Mouse (Mus musculus) frontal cortex, adult 2 months (tissue): ENCODE measurements around the gene Hsd11b2. TPM values are rescaled to one million over a fixed set of nuclear protein-coding genes. Genes with fewer than 3 reads are reported as not detected.

Experiments
- DNase-seq, 2 experiments: peaks; one replicate each; pipeline ENCODE4 v3.0.0; 2022; ENCODE audit warnings: low spot score in 1 of 2; ENCODE audit errors: extremely low spot score in 1 of 2
- polyA plus RNA-seq: library from polyadenylated mRNA; depleted of rRNA; stranded (reverse); fragments of >200 nt; gene quantifications from 2 replicates; pipeline ENCODE4 v1.2.3, GENCODE M21; 2012

Hsd11b2 gene
- polyA plus RNA-seq, 1 experiment: 0.22 TPM

DNA sequence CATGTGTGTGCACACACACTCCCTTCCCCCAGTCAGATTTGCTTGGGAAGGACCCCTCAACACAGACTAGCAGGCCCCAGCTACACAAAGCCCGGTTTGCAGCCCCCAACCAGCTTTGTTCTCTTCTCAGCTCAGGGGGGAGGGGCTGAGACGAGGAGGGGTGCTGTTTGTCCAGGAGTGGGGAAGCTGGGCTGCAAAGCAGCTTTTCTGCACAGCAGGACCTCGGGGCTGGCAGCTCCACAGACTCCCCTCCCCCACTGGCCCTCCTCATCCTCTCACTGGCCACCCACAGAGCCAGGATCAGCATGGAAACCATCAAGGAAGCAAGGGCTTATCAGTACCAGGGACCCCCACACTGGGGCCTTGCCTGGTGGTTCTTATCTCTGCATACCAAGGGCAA is 2.5 kb downstream of the Hsd11b2 start:
- DNase-seq: no peak

DNA sequence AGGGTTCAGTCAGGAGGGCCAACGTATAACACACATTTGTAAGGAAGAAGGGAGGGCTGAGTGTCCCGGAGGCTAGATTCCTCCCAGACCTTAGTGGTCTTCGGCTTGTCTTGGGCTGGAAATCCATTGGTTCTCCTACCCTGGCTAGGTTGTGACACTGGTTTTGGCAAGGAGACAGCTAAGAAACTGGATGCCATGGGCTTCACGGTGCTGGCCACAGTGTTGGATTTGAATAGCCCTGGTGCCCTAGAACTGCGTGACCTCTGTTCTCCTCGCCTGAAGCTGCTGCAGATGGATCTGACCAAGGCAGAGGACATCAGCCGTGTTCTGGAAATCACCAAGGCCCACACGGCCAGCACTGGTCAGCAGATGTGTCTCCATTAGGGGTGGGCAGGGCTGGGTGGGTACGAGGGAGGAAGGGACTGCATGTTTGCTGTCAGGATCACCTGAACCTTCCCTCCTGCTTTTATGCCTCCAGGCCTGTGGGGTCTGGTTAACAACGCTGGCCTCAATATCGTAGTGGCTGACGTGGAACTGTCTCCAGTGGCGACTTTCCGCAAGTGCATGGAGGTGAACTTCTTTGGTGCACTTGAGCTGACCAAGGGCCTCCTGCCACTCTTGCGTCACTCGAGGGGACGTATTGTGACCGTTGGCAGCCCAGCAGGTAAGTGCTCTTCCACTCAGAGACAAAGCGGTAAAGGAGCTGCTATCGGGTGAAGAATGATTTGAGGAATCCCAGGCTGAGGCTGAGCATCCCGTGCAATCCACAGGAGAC is 3.6 kb downstream of the Hsd11b2 start:
- no peak for DNase-seq

DNA sequence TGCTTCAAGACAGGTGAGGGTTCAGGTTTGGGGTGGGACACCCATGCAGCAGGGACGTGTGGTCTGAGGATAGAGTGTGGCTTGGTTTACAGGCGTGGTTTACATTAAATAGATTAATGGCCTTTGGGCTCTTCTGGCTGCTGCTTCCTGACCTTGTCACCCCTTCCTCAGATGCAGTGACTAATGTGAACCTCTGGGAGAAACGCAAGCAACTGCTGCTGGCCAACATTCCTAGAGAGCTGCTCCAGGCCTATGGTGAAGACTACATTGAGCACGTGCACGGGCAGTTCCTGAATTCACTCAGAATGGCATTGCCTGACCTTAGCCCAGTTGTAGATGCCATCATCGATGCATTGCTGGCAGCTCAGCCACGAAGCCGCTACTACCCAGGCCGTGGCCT is 4.3 kb downstream of the Hsd11b2 start:
- DNase-seq: no peak

DNA sequence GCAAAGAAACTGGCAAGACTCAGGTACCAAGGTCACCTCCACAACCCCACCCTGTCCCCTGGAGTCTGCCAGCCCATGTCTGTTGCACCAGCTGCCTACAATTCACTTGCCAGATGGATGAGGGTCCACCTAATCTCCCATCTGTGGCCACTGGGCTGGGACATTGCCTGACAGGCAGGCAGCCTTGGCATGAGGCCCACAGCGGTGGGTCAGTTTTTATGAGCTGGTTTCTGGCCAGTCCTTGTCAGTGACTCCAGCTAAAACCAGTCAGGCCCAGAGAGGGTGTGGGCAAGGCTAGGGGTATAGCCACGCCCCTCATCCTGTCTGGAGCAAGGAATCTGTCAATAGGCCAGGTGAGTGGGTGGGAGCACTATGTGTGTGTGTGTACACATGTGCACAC is 8.6 kb downstream of the Hsd11b2 start:
- no peak for DNase-seq

DNA sequence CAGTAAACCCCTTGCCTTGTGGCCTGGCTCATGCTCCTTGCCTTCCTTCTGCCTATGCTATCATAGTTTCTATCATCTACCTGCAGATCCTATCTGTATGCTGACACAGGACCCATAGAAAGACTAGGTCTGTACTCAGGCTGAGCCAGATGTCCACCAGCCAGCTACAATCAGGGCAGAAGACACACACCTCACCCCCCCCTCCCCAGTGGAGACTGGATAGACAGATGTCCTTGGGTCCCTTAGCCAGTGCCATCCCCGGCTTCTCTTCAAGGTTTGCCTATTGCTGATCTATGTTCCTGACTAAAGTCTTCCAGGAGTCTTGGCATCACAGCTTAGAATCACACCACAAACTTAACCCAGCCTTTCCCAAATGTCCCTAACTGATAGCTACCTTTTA is 9.7 kb downstream of the Hsd11b2 start:
- no peak for DNase-seq

DNA sequence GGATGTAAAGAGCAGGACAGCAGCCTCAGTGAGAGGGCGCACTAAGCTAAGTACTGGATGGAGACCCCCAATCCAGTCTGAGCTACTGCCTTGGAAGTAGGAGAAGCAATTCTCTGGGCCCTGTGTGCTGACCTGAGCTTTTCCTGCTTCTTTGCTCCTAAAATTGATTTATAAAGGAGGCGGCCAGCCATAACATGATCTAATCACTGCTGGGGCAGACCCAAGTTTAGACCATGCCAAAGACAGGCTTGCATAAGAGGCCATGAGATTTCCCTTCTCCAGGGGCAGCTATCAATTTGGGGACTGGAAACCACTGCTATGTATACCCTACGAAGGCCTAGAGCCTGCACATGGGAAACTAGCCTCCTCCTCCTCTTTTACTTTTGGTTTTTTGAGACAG is 10.7 kb downstream of the Hsd11b2 start:
- no peak for DNase-seq

DNA sequence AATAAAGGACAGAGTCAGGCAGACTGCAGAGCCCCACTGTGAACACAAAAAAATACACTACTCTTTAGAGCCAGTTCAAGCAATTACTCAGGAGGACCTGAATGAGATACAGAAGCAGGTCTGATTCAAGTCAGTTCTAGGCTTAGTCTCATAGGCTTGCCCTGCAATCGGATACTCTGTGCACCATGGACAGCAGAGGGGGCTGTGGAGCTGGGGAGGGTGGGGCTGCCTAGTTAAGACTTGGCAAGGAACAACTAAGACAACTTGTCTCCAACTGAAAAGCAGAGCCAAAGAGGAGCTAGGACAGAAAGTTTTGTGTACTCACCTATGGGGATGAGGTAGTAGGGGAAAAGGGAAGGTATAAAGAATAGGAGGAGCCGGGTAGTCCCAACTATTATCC is 13.2 kb downstream of the Hsd11b2 start:
- peak in 1 of 2 experiments; percentile 38 for DNase-seq

DNA sequence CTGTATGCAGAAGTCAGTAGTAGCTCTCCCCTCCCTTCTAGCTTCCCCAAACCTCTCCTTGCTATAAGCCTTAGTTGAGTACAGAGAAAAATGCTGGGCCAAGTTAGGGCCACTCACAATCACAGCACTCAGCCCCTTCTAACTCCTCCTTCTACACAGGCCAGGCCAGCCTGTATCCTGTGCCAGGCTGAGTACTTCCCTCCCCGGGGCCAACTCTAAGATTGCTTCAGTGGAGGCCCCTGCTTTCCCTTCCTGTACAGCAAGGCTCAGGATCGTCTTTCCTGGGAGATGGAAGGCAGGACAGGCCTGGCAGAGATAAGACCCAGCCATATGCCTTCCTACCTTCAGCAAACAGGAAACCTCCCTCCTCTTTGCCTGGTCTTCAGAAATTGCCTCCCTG is 14.9 kb downstream of the Hsd11b2 start:
- DNase-seq: no peak

DNA sequence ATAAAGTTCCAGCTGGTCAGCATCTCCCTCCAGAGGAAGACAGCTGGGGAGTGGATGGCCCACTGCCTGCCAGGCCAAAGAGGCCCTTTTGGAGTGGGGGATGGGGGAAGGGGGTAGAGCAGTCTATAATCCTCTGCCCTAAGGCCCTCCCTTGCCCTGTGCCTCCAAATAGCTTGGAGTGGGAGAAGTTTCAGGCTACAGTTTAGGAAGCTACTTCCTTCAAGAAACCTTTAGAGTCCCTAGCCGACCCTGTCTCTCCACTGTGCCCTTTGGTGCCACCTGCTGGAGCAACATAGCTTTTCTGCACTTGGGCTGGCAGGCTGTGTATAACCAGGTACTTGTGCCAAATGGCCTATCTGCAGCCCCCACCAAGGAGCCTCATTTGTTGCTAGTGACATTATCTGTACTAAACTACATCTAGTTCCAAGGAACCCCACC is 15.4 kb downstream of the Hsd11b2 start:
- peak in 1 of 2 experiments; percentile 77 for DNase-seq

DNA sequence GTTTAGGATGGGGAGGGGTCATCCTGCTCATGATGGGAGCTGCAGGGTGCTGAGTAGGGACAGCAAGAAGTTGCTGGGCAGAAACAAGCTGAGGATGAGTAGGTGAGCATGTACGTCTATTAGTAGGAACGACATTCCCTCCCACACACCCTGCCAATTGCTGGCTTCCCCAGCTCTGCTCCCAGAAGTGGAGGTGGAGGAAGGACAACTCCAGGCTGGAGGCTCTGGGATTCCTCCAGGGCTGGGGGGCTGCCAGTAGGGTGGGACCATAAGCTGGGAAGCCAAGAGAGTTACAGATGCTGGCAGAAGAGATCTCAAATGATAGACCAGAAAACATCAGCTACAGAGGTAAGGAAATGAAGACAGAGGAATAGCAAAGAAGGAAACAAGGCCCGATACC is 18.0 kb downstream of the Hsd11b2 start:
- peak in 1 of 2 experiments; percentile 64 for DNase-seq

DNA sequence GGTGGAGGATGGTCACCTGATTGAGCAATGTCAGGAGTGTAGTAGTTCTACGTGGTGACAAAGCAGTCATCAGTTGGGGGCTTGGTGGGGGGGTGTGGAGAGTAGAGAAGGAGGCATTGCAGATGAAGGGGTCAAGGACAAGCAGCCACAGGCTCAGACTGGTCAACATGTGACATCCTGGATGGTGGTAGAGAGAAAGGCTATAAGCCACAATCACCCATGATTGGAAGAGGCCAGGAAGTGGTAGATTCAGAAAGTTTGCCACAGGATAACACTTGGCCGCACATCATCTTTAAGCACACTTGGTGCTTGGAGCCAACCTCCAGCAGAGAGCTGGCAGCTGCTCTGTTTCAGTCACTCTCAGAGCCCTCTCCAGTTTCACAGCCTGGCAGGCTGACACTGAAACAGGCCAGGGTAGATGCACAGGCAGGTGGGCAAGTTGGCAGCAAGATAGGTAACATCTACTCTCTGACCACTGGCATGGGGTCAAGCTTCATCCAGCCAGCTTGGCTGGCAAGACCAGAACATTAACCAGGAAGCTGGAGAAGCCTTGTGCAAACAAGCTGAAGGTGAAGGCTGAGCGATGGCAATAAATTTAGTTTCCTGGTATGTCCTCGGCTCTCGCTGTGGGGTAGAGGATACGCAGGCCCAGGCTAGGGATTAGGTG is 18.6 kb downstream of the Hsd11b2 start:
- DNase-seq: no peak

DNA sequence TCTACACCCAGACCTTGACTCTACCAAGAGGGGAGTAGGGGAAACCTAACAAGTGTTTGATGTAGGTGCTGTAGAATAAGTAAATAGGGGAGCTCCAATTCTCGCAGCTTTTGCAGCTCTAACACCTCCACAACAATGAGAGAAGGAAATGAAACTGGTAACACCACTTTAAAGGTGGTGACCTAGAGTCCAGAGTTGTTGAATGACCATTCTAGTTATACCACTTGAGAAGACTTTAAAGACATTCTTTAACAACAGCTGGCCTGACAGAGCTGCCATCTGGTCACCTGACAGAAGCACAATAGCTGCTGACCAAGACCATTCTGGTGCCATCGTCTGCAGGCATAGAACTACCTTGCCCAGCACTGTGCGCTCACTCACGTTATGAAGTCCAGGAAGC is 20.4 kb downstream of the Hsd11b2 start:
- DNase-seq: no peak

DNA sequence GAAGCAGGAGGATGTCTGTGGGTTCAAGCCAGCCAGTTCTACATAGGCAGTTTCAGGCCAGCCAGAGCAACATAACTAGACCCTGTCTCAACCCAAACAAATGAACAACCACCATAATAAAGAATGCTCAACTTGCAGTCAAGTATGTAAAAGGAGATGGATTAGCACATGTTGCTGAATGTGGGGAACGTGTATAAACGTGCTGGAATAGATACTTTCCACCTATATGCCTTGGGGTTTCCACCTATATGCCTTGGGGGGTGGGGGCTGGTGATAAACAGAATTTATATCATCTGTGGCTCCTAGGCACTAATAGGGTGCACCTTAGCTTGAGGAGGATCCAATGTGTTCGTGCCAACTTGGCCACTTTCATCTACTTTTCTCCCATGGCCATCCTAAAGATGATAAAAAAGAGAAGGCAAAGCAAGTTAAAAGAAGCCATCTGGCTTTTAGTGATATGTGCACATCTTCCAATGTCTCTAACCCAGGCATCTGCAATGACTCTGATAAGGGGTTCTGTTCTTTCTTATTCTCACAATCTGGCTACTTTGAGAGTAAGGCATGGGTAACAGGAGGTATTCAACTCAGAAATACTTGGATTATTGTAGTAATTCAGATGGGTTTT is 23.6 kb downstream of the Hsd11b2 start:
- no peak for DNase-seq

DNA sequence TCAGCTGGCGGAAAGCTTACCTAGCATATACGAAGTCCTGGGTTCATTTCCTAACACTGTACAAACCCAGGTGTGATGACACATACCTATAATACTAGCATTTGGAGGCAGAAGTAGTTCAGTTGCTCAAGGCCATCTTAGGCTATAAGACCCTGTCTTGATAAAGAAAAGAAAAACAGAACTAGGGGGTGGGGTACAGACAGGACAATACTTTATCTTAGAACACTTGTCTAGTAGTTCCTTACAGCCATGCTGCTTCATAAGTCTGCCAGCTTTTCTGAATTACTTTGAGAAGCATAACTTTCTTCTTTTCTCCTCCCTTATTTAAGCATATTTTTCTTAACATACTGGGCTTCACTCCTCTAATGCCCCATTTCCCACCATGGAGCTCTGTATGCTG is 24.3 kb downstream of the Hsd11b2 start:
- DNase-seq: no peak

DNA sequence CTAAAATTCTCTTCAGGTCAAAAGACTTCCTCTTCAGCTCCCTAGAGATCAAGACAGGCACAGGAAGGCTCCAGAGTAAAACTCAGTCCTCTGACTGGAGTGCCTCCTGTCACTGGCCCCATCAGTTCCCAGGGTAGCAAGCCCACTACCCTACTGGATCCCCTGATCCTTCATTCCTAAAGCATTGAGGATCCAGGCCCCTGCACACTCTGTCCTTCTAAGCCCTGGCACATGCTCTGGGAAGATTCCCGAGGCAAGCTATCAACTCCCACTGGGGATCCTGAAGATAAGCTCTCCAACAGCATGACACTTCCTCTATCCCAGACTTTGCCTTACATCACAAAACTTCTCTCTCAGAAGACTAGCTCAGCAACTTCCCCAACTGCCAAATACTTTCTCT is 25.1 kb downstream of the Hsd11b2 start:
- no peak for DNase-seq

DNA sequence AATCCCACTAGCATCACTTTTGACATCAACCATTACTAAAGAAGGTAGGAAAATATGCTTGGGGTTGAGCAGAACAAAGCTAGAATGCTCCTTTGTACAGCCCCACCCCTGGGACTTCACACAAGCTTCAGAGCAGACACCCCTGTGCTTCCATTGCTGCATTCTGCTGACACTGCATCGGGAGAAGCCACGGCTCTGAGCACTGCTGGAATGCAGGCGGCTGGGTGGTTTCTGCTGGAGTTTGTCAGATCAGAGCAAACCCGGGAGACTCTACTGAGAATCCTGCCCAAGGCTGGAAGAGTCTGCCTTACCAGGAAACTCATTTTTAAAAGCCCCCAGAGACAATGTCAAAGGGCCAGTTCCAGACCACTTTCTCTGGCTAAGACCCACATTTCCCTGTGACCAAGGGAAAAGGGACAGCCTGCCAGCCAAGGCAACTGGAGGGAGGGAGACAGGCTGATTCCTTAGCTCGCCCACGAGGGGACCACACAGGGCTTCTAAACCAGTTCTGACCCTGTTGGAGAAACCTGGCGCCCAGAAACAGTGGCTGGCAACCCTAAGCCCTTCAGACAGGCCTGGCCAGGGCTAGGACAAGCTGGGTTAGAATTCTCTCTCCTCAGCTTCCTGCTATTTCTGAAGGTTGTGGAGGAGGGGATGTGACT is 26.1 kb downstream of the Hsd11b2 start:
- DNase-seq: peak in 1 of 2 experiments; percentile 19

DNA sequence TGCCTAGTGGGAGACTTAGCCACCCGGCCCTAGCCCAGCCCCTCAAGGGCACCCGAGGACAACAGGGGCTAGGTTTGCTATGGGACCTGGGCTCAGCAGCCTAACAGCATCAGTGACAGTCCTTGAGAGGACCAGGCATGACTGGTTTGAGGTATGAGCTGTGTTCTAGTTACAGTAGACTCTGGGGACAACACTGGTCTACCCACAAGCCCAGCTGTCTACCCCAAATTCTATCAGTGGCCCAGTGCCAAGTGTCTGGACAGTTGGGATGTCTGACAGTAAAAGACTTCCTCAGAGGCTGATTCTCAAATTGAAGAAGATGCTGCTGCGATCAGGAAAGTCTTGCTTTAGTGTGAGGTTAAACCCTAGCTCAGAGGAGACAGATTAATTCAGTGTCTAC is 26.7 kb downstream of the Hsd11b2 start:
- DNase-seq: peak in 1 of 2 experiments; percentile 60

DNA sequence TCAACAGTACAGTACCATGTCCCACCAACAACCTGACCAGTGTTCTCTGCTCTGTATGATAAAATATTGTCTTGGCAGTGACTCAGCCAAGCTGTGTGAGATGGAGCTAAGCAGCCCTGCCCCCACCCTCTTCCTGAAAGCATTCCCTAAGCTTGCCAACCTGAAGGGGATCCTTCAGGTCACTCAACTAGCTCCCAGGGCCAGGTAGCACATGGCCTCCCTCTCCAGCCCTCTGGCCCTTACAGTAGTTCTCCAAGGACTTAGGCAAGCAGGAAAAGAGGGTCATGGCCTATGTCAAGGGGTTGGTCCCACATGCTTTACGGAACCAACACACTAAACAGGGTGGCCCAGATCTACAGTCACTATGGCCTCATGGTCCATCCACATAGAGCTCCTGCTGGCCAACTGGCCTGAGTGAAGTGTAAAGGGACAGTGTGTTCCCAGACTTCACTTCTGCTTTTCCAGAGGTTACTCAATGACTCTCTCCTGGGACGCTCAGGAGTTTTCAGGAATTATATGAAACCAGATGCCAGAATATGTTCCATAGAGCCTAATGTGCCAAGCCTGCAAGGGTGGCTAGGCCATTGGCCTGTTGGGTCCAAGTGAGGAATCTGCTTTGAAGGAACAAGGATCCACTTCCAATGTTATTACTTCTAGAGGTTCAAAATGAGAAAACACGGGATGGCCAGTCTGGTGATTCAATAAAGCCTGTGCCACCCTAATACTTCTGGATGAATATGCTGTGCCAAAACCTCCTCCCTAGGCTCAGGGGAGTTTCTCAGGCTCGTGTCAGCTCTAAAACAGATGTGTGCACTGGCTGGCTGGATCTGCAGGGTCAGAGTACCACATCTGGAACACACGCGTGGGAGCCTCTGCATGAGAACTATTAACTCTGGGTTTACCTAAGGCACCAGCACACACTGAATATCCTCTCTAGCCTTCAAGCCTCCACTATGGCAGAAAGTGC is 28.1 kb downstream of the Hsd11b2 start:
- no peak for DNase-seq

DNA sequence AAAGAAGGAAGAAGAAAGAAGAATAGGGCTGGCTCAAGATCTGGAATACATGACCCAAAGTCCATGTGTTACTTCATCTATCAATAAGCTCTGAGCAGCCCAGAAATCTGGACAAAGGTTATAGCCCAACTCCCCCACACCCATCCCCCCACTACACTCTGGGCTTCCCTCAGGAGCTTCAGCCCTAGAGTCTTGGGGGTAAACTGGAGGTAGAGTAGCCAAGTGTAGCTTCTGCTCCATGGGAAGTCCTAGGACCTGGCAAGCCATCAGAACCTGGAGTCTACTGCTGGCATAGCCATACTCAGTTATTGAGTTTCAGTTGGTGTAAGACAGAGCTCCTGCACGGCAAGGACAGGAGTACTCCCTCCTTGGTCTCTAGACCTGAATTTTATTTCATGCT is 31.0 kb downstream of the Hsd11b2 start:
- no peak for DNase-seq

DNA sequence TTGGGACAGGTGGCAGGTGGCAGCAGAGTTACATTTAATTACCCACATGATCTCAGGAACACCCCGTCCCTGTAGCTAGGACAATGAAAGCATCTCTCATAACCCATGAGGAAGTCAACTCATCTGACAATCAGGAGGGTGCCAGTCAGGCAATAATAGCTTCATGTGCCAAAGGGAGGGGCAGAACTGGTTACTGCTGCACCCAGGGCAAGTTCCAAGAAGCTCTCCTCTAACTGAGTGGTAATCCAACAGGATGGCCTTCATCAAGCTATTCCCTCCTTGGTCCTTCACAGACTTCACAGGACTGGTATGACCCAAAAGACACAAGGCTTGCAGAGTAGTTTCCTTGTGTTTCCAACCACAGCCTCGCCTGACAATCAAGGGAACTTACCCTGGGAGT is 31.5 kb downstream of the Hsd11b2 start:
- DNase-seq: no peak
